Mouse (Mus musculus): ENCODE data around the gene Erp44. TPM values are rescaled to one million over a fixed set of nuclear protein-coding genes. Genes with fewer than 3 reads are reported as not detected.

Erp44 gene
- 10 to 100 TPM; 28.7 to 34.2 TPM for total RNA-seq (2021)

DNA sequence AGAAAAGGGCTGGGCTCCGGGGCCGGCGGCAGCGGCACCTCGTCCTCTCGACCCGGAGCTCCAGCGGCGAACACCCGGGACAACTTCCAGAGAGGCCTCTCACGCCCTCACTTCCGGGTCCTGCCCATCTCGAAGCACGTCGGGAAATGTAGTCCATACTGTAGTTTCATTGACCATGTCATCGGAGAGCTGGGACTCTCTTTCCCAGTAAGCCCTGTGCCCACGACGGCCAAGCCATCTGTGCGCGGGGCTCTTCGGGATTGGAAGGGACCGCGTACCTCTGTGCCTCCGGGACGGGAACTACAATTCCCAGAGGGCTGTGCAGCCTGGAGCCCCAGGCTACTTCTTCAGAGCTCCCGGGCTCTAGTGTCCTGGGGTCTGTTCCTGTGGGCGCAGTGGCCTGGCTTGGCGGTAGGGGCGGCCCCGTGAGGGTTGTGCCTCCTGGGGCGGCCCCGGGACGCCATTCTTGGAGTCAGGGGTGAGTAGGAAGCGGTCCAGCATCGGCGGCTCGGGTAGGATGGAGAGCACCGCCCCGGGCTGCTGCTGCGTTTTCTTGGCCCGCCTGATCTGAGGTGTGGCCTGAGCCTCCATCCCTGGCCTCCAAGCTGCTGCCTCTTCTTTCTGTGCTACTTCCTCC, at the start of gene Erp44, which contains the start of gene Invs:
TSS of gene Erp44 (minus strand) at position 61 of the 637 bp plus-strand sequence.
TSS of gene Invs (plus strand) at position 263 of the 637 bp plus-strand sequence.
- DNase-seq = peak; percentile 89 to 95
- intact Hi-C loops (cut with DNase I) = loop anchor here (5.0 kb wide), 1 partner anchor 232 kb away; the partner anchor contains the start of gene Nr4a3

DNA sequence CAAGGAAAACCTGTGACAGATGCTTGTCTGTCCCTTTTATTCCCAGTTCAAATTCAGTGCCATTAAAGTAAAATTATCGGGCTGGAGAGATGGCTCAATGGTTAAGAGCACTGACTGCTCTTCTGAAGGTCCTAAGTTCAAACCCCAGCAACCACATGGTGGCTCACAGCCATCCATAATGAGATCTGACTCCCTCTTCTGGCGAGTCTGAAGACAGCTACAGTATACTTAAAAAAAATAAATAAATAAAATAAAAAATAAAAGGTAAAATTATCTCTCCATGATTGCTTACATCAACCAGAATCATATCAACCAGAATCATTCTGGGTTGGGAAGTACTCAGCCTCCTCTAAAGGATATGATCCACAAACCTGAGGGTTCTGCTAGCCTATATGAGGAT, 48.7 kb upstream of the Erp44 start:
- no peak for DNase-seq
- intact Hi-C loops (cut with DNase I) = no loop called here

DNA sequence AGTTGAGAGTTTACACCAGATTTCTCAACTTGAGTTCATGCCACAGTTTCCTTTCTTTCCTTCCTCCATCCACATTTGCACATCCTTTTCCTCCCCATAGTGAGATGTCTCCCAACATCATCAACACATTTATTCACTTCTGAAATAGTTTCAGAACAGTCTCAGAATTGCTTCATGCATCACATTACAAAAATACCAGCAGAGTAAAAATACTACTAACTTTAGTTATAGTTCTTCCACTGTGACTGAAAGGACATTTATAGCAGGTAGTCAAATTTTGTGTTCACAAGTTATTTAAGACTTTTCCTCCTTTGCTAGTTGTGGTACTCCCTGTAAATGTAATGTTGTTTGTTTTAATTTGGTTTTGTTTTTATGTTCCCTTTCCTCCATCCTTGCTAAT, 47.8 kb upstream of the Erp44 start:
- no peak for DNase-seq
- intact Hi-C loops (cut with DNase I) = no loop called here

DNA sequence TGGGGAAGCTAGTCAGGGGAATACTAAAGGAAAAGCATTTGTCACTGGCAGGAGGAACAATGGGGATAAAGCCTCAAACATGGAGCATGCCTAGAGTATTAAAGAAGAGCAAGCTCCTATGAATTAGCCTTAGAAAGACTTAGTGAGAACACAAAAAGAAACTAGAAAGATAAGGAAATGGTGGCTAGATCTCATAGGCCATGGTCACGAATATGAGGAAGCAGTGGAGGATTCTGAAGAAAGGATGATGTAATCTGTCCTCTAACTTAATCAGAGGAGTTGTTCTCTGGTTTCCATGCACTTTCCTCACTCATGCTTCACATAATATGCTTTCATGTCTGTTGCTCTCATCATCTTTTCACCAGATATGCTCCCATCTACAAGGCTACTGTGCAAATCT, 42.7 kb upstream of the Erp44 start:
- intact Hi-C loops (cut with DNase I) = no loop called here

DNA sequence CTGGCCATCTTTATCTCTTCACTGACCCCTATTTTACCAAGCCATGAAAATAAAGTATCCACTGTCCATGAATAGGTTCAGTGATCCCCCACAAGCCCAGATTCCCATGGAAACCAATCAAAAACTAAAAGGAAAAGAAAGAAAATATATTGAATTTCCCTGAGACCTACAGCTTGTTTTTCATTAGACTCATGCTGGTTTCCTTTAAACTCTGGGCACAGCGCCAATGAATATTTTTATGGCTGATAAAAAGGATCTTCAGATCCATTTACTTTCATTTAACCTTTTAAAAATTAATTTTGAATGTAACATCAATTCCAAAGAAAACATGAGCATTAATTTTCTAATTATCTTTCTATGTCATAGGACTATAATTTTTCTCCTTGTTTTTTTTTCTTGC, 41.9 kb upstream of the Erp44 start:
- intact Hi-C loops (cut with DNase I) = no loop called here
- no peak for DNase-seq

More for the DNA sequence above, 42.7 kb upstream of the Erp44 start:
- DNase-seq = no peak

DNA sequence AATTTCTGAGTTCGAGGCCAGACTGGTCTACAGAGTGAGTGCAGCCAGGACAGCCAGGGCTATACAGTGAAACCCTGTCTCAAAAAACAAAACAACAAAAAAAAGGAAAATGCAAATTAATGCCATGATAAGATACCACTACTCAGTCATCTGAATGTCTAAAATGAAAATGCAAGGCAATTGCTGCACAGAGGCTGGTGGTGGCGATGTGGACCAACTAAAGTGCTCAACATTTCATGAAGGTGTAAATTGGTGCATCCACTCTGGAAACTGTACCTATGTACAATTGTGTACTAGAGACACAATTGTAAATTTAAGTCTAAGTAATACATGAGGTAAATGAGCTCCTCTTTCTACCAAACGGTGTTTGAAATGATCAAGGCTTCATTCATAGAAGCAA, 36.7 kb upstream of the Erp44 start:
- DNase-seq = no peak
- intact Hi-C loops (cut with DNase I) = no loop called here

DNA sequence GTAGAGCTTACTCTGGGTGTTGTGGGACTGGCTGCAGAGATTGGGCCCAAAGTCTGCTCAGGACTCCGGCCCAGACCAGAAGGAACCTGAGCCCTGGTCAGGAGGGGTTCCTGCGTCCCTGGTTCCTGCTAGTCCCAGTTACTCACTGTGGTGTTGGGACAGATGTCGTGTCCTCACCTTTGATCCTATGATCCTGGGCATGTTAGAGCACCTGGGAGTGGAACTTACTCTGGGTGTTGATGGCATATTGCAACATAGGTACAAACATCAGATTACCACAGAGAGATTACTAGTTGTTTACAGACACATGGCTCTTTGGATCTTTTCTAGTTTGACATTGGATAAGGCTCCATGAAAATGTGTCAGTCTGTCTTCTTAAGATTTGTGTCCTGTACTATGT, 35.5 kb upstream of the Erp44 start:
- no peak for DNase-seq
- intact Hi-C loops (cut with DNase I) = no loop called here

DNA sequence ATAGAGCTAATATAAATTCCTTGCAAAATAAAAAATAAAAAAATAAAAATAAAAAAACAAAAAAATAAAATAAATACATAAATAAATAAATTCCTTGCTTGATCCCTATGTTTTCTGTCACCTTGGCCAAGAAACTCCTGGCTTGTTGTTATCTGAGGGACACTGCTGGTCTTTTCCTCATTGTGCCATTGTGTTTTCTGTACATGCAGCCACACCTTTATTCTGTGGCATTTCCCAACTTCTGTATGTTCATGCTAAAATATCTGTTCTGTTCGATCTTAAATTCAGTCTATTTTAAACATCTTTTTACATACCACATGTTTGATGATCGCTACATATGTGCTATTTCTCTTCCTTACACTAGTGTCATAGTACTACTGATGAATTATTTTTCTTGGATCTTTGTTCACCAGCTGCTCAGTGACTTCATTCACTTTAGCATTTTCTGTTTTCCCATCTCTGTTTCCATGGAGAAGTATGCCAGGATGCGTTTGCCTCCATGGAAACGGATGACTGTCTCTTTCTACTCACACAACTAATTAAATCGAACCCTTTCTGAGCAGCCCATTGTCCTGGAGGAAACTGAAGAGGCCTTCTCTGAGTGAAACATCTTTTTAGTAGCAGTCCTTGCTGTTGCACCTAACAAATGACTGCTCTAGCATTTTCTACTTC, 7.9 kb upstream of the Erp44 start:
- intact Hi-C loops (cut with DNase I) = no loop called here
- DNase-seq = no peak

DNA sequence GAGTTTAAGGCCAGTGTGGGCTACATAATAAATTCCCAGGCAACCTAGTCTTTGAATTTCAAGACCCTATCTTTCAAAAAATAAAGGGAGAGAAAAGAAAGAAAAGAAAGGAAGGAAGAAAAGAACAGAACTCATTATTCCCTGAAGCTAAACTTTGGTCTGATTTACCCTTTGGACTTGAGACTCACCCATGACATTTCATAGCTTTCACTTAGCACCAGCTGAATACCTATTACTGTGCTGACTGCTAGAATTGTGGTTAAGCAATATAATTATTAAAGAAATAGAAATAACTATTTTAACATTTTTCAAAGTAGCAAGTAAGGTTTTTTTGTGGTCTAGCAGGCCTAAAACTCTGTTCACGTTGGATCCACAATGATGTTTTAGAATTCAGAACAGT, 1.8 kb upstream of the Erp44 start:
- DNase-seq = no peak
- intact Hi-C loops (cut with DNase I) = no loop called here

DNA sequence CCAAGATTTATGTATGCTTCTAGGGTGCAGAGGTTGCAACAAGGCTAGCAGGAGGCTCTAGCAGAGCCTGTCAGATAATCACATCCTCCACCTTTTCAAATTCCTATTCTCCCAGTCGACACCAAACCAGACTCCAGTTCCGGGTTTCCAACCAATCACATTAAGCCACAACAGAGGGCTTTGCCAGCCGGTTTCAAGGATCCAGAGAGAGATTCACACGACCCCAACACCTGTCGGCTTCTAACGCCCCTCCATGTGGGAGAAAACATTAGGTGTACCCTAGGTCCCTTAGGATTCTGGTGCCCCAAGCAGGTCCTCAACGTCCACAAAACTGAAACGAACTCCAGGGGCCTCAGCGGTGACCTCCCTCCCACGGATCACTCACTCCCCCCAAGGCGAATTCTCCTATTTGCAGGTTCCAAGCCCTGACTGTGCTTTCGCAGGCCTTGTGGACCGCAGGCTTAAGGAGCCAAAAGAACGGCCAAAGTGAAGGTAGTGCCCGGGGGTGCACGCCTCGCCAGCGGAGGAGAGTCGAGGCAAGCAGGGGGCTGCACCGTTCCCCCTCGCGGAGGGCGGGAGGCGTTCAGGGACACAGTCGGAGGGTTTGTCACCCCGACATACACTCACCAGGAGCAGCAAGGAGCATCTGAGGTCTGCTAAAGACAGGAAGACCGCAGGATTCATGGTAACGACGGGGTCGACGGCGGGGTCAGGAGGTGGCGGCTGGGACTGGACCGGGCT, 431 bp downstream of the Erp44 start:
- no peak for DNase-seq
- intact Hi-C loops (cut with DNase I) = loop anchor here (5.0 kb wide), 1 partner anchor 232 kb away; the partner anchor contains the start of gene Nr4a3

DNA sequence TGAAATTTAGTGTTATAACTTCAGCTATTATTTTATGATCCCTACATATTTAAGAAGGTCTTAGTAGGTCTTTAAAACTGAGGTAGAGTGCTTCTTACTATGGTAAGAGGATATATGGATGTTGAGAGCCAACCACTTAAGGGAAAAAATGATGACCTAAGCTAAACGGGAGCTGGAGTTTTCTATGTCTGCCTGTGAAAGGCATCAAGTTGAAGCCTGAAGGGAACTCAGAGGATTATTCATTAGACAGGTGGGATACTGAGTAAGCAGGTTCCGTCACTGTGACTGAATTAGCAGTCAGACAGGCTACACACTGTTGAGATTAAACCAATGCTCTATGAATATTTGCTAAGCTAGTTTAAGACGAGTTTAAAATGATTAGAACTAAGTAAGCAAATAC, 2.3 kb downstream of the Erp44 start:
- intact Hi-C loops (cut with DNase I) = loop anchor here (5.0 kb wide), 1 partner anchor 230 kb away; the partner anchor contains the start of gene Nr4a3
- no peak for DNase-seq

DNA sequence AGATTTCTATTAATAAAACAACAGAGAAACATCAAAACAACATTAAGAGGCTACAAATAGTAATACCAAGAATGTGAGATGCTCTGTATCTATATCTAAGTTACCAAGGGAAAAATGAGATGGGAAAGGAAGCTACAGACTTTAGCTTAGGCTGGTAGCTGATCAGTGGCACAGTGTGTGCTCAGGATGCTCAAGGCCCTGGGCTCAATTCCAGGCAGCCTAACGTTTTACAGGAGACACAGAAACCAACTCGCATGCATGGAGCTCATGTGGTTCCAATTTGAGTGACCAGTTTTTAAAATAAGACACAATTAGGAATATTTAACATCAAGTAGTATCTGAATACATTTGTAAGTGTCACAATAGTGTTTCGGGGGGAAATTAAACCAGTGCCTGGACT, 3.6 kb downstream of the Erp44 start:
- no peak for DNase-seq
- intact Hi-C loops (cut with DNase I) = loop anchor here (5.0 kb wide), 1 partner anchor 228 kb away; the partner anchor contains the start of gene Nr4a3

DNA sequence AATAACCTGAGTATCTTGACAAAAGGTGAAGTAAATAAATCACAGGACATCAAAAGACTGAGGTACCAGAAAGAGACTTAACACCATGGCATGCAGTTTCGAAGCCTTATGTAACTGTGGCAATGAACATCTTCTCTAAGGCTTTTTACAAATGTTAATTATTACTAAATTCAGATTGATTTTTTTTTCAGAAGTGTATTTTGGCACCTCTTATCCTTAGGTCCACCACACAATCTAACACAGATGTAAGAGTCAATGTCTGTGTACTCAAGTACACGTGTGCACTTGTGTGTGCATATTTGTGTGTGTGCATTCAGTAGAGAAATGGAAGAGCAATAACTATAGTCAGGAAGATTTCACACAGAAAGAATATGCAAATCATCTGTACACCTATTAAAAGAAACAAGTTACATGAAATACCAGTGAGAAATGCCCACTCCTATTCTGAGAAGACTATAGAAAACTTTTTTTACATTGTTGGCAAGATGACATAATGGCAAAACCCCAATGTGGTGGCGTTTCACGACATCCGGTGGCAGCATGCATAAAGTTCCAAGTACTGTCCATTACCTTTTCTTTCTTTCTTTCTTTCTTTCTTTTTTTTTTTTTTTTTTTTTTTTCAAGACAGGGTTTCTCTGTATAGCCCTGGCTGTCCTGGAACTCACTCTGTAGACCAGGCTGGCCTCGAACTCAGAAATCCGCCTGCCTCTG, 6.1 kb downstream of the Erp44 start:
- DNase-seq = no peak
- intact Hi-C loops (cut with DNase I) = no loop called here

DNA sequence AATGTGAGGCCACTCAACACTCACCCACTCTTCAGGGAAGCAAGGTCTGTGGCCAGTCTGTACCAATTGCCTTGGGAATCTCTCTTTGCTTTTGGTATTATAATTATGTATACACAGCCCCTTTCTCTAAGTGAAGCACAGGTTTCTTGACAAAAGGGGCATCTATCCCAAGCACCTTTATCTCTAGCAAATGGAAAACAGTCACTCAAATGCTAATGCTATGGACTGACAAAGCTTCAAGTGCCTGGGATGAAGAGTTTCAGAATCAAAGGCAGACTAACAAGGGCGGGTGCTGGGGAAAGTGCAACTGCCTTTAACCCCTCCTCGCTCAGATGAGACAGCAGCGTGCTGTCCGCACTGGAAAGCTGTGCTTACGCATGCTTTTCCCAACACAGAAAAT, 7.5 kb downstream of the Erp44 start:
- no peak for DNase-seq
- intact Hi-C loops (cut with DNase I) = no loop called here

DNA sequence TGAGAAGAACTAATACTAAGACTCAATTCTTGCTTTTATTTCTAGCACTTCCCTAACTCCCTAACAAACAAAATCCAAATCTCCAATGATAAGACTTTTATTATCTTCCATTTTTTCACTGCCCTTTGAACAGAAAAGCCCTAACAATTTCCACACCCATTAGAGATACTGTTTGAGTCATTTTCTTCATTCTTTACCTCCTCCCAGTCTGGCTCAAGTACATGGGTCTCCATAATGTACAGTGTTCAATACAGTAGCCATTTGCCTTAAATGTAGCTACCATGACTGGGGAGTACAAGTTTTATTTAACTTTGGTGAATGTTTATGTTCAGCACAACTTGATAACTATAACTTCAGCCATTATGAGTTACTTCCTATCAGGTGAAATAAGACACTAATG, 8.8 kb downstream of the Erp44 start:
- intact Hi-C loops (cut with DNase I) = no loop called here
- no peak for DNase-seq

DNA sequence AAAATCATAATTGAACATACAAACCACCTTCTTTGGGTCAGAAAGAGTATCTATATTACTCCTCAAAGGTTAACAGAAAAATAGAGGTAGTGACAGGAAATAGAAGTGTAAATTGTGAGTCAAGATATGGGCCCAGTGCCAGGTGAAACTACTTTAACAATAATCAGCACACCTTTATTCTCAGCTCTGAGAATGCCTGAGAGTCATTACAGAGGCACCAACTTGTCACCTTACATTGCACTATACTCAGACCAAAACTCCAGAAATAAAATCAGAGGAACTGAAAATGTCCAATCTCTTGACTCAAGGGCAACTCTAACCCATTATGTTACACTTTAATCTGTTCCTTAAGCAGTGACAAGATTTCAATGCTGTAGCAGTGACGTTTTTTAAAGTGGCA, 11.2 kb downstream of the Erp44 start:
- DNase-seq = no peak
- intact Hi-C loops (cut with DNase I) = no loop called here

DNA sequence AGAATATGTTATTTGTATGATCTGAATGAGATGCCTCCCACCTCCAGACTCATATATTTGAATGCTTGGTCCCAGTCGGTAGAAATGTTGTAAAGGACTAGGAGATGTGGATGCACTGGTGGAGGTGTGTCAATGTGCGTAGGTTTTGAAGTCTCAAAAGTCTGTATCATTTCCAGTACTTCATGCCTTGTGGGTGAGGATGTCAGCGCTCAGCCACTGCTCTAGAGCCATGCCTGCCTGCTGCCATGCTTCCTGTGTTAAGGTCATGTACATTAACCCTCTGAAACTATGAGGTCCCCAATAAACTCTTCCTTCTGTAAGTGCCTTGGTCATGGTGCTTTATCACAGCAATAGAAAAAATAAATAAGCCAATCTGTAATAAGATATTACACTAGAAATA, 11.7 kb downstream of the Erp44 start:
- no peak for DNase-seq
- intact Hi-C loops (cut with DNase I) = no loop called here

DNA sequence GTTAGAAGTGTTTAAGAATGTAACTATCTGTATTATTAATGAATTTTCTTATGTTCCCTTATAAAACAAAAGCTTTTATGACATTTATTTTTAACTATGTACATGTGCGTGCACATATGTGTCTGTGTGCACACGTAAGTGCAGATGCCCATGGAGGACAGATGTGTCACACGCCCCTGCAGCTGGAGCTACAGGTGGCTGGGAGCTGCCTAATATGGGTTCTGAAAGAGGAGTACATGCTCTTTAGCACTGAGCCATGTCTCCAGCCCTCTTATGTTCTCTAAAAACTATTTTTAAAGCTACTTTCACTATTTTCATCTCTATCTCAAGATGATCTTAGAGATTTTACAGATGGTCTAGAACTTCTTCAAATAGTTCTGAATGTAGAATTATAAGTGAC, 21.3 kb downstream of the Erp44 start:
- intact Hi-C loops (cut with DNase I) = no loop called here
- DNase-seq = no peak

DNA sequence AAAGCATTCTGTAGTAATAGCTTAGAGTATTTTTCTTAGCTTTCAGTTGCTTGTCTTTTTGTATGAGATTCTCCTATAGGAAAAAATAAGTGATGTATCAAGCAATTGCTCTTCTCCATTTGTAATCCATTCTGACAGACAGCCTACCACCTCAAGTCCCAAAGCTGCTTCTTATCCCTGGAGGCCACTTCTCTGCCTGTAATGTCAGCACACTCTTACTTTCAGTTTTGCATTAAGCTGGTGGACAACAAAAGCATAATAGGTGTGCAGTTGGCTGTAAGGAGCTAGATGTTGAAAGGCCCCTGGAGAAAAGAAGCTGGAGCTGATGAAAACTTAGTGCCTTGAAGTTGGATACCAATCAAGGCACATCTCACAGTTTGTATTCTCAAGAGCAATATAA, 26.1 kb downstream of the Erp44 start:
- intact Hi-C loops (cut with DNase I) = no loop called here
- no peak for DNase-seq

DNA sequence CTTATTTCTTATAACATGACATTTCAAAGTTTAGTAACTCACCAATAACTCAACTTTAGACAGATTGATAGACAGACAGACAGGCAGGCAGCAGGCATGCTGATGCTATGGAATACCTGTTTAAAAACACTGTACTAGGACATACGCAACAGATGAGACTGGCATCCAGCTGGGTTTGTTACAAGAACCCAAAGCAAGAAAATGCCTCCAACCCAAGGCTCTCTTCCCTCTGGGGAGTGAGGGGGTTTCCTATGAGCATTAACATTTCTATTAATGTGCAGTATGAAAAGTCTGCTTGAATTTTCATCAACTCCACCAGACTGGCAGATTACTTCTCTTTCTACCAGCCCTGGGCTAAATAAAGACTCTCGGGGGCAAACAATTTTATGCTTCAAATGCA, 35.1 kb downstream of the Erp44 start:
- DNase-seq = no peak
- intact Hi-C loops (cut with DNase I) = no loop called here

DNA sequence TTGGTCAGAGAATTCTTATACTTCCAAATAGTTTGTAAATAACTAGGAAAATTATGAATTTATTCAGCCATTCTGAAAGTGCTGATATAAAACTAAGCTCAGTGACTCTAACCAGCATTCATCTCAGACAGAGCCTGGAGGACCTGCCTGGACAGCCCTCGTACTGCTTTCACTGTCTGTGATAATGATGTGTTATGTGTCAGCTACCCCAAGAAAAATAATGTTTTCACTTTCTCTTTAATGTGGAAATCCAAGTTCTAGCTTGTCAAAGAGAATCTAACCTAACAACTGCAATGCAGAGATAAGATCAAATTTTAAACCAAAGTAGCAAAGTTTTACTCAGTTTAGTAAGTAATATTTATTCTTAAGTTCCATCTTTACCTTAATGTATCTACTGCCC, 35.6 kb downstream of the Erp44 start:
- intact Hi-C loops (cut with DNase I) = no loop called here
- no peak for DNase-seq

Measured in heart, postnatal 36 days (tissue).